Mouse (Mus musculus): ENCODE measurements around the gene Steap1.

DNA sequence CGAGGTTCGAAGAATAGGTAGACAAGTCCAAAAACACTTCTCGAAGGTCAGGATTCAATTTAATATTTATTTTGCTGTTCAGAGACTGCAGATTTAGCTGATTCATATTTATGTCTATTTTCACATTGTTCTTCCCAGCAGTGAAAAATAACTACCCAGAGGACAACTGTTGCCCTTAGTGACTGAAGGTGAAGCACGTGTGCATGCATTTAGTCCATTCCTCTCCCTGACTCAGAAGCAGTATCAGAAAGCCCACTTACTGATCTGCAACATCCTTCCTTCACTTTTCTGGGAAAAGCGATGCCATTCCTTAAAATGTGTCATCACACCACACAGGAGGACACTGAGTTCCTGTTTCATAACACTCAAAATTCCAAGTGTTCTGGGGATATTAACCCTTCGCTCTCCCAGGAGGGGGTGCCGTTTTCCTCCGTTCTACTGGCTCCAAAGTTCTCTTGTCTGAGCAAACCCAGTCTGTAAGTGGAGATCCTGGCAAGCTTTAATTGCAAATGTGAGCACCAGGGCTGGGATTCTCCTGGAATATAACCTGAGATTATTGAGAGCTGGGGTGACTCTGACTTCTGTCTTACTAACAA lies 60.1 kb downstream of the Steap1 start:
- TF ChIP-seq MYOG (IDR thresholded peaks at IDR 0.05; ENCODE audit: control insufficient read depth in 1 of 3, insufficient read depth in 1 of 3, insufficient read length in 2 of 3, low read depth in 2 of 3) (no peak), TCF12 (IDR thresholded peaks at IDR 0.05; ENCODE audit: insufficient read depth, poor library complexity, severe bottlenecking) (no peak), POLR2A (IDR thresholded peaks at IDR 0.05; ENCODE audit: insufficient read length, low read depth) (no peak), USF1 (IDR thresholded peaks at IDR 0.05; ENCODE audit: low read depth) (peak; percentile 26), CEBPB (IDR thresholded peaks at IDR 0.05; ENCODE audit: insufficient read depth, poor library complexity, severe bottlenecking) (no peak), E2F4 (IDR thresholded peaks at IDR 0.05; ENCODE audit: insufficient read depth) (no peak), POLR2AphosphoS2 (IDR thresholded peaks at IDR 0.05; ENCODE audit: insufficient read length, low read depth) (no peak), MAX (IDR thresholded peaks at IDR 0.05; ENCODE audit: low read depth) (no peak), MYOD1 (IDR thresholded peaks at IDR 0.05; ENCODE audit: control insufficient read depth in 1 of 3, insufficient read length in 2 of 3, low read depth in 2 of 3) (peak in 1 of 3 experiments; percentile 14)
